Mouse (Mus musculus): ENCODE measurements around the gene Gga2. TPM values are rescaled to one million over a fixed set of nuclear protein-coding genes. Genes with fewer than 3 reads are reported as not detected.

The Gga2 gene
- polyA plus RNA-seq, 1 experiment from 2014 or later = 22.3 TPM

DNA sequence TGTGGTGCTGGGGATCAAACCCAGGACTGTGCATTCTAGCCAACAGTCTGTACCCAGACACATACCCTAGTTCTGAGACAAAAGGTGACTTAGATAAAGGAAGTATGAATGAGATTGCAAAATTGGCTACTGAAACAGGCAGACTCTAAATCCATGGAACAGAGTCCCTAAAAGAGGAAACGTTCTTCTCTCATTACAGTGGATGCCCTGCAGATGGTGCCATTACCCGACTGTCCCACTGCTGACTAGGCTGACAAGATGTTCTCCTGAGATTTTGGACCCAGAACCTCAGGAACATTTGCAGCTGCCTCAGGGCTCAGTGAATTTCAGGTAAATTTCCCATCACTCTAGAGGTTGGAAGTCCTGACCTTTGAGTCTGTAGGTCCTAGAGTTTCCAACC lies 13.3 kb upstream of the Gga2 start:
- Histone ChIP-seq H3K9ac (replicated peaks; ENCODE audit: low read depth) (no peak overlapping the region), H3K36me3 (ENCODE audit: insufficient read depth, low read length) (no peaks in the 10 kb centered on the region), H3K4me2 (replicated peaks; ENCODE audit: low read depth, low read length) (no peak overlapping the region), H3K4me3 (ENCODE audit: low read depth, low read length) (no peak overlapping the region), H3K4me1 (ENCODE audit: insufficient read depth, low read depth, low read length) (no peaks in the 10 kb centered on the region), H3K27ac (ENCODE audit: low read length) (no peak overlapping the region), H3K27me3 (replicated peaks; ENCODE audit: insufficient read depth, low read length) (no peaks in the 10 kb centered on the region), H3K9me3 (ENCODE audit: low read length) (no peaks in the 10 kb centered on the region)
- WGBS = 18% methylated on average over 2 of the region's 2 CpGs
- ATAC-seq (peak; percentile 50; the same call in 1 of the 2 replicates), DNase-seq (ENCODE audit: low spot score) (peak; percentile 50)
- TF ChIP-seq EP300 (IDR thresholded peaks at IDR 0.05) (no peak), CTCF (IDR thresholded peaks at IDR 0.05) (peak; percentile 70)

GRCm38 (mm10) chr7:122033371-122033770 lies 12.3 kb upstream of the Gga2 start:
- Histone ChIP-seq H3K4me3 (ENCODE audit: low read depth, low read length) (no peak overlapping the region), H3K36me3 (ENCODE audit: insufficient read depth, low read length) (no peaks in the 10 kb centered on the region), H3K4me2 (replicated peaks; ENCODE audit: low read depth, low read length) (no peak overlapping the region), H3K9ac (replicated peaks; ENCODE audit: low read depth) (no peak overlapping the region), H3K9me3 (ENCODE audit: low read length) (no peaks in the 10 kb centered on the region), H3K27me3 (replicated peaks; ENCODE audit: insufficient read depth, low read length) (no peaks in the 10 kb centered on the region), H3K4me1 (ENCODE audit: insufficient read depth, low read depth, low read length) (no peaks in the 10 kb centered on the region), H3K27ac (ENCODE audit: low read length) (no peak overlapping the region)
- TF ChIP-seq EP300 (IDR thresholded peaks at IDR 0.05) = no peak
- no peak for TF ChIP-seq CTCF (IDR thresholded peaks at IDR 0.05)
- 64% methylated on average over 3 of the region's 3 CpGs for WGBS
- DNase-seq (ENCODE audit: low spot score) (no peak), ATAC-seq (no peak)

GRCm38 (mm10) chr7:122022131-122022530 lies 1.1 kb upstream of the Gga2 start:
- Histone ChIP-seq H3K4me3 (ENCODE audit: low read depth, low read length) (no peak overlapping the region), H3K27me3 (replicated peaks; ENCODE audit: insufficient read depth, low read length) (no peaks in the 10 kb centered on the region), H3K9ac (replicated peaks; ENCODE audit: low read depth) (no peak overlapping the region), H3K27ac (ENCODE audit: low read length) (no peak overlapping the region), H3K4me1 (ENCODE audit: insufficient read depth, low read depth, low read length) (peaks cover 5% of the 10 kb centered on the region; the same call in 1 of the 2 replicates), H3K9me3 (ENCODE audit: low read length) (no peaks in the 10 kb centered on the region), H3K4me2 (replicated peaks; ENCODE audit: low read depth, low read length) (no peak overlapping the region), H3K36me3 (ENCODE audit: insufficient read depth, low read length) (no peaks in the 10 kb centered on the region)
- ATAC-seq (no peak), DNase-seq (ENCODE audit: low spot score) (no peak)
- WGBS = 89% methylated on average over 2 of the region's 2 CpGs
- TF ChIP-seq EP300 (IDR thresholded peaks at IDR 0.05) = no peak
- TF ChIP-seq CTCF (IDR thresholded peaks at IDR 0.05) = no peak

DNA sequence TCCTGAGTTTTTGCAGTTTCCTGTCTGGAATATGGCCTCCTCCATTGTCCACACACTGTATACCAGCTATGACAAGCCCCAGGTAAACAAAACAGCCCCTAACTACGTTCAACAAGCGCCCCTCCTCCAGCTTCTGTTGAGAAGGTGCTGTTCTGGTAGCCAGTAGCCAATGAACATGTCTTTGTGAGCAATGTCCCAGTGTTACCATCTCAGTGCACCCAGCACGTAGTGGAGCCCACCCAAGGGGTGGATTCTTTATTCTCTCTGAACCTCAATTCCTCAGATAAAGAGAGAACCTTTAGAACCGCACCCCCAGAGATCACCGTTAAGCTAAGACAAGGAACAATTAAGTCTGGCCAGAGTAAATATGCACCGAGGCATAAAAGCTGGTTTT lies 752 bp downstream of the Gga2 start:
- ATAC-seq = 0 out of 2 replicates have a peak, but pooled peaks have one; percentile 0

DNA sequence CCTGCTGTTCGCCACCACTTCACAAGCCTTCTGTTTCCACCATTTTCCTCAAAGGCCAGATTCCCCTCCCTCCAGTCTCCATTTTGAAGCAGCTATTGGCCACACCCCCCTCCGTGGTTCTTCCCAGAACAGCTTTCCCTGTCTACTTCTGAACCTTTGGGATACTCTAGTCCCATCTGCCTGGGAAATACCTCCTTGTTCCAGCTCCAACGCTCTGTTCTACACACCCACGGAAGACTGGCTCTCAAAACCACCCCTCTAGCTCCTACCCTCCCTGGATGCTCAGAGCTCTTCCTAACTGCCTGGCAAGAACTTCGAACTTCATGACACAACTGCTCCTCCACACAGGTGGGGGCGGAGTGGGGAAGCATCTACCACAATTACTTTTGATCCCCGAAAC lies 2.0 kb downstream of the Gga2 start:
- no peak for TF ChIP-seq CTCF (IDR thresholded peaks at IDR 0.05)
- no peak for TF ChIP-seq EP300 (IDR thresholded peaks at IDR 0.05)
- H3K9me3 ChIP-seq (ENCODE audit: low read length) = no peaks in the 10 kb centered on the region
- DNase-seq (ENCODE audit: low spot score) = no peak
- no peaks in the 10 kb centered on the region for H3K36me3 ChIP-seq (ENCODE audit: insufficient read depth, low read length)
- peaks cover 5% of the 10 kb centered on the region; the same call in 1 of the 2 replicates for H3K4me1 ChIP-seq (ENCODE audit: insufficient read depth, low read depth, low read length)
- no peak overlapping the region for H3K27ac ChIP-seq (ENCODE audit: low read length)
- ATAC-seq = no peak
- no peak overlapping the region for H3K4me2 ChIP-seq (replicated peaks; ENCODE audit: low read depth, low read length)
- no peaks in the 10 kb centered on the region for H3K27me3 ChIP-seq (replicated peaks; ENCODE audit: insufficient read depth, low read length)
- no peak overlapping the region for H3K9ac ChIP-seq (replicated peaks; ENCODE audit: low read depth)
- 87% methylated on average over 7 of the region's 7 CpGs for WGBS
- no peak overlapping the region for H3K4me3 ChIP-seq (ENCODE audit: low read depth, low read length)

More for the DNA sequence above, 752 bp downstream of the Gga2 start:
- peak overlapping the region; percentile 51 for H3K9ac ChIP-seq (replicated peaks; ENCODE audit: low read depth)
- H3K4me2 ChIP-seq (replicated peaks; ENCODE audit: low read depth, low read length) = peak overlapping the region; percentile 95
- TF ChIP-seq CTCF (IDR thresholded peaks at IDR 0.05) (no peak), EP300 (IDR thresholded peaks at IDR 0.05) (no peak)
- H3K27me3 ChIP-seq (replicated peaks; ENCODE audit: insufficient read depth, low read length) = no peaks in the 10 kb centered on the region
- H3K27ac ChIP-seq (ENCODE audit: low read length) = peak overlapping the region; percentile 60
- no peak for DNase-seq (ENCODE audit: low spot score)
- peaks cover 5% of the 10 kb centered on the region; the same call in 1 of the 2 replicates for H3K4me1 ChIP-seq (ENCODE audit: insufficient read depth, low read depth, low read length)
- under 1% methylated on average over 6 of the region's 6 CpGs for WGBS
- H3K36me3 ChIP-seq (ENCODE audit: insufficient read depth, low read length) = no peaks in the 10 kb centered on the region
- peak overlapping the region; percentile 74 for H3K4me3 ChIP-seq (ENCODE audit: low read depth, low read length)
- H3K9me3 ChIP-seq (ENCODE audit: low read length) = no peaks in the 10 kb centered on the region

GRCm38 (mm10) chr7:122018247-122018646 lies 2.8 kb downstream of the Gga2 start:
- ATAC-seq (peak; percentile 65), DNase-seq (ENCODE audit: low spot score) (peak; percentile 72)
- 40% methylated on average over 3 of the region's 3 CpGs for WGBS
- Histone ChIP-seq H3K4me2 (replicated peaks; ENCODE audit: low read depth, low read length) (no peak overlapping the region), H3K36me3 (ENCODE audit: insufficient read depth, low read length) (no peaks in the 10 kb centered on the region), H3K9me3 (ENCODE audit: low read length) (no peaks in the 10 kb centered on the region), H3K27ac (ENCODE audit: low read length) (no peak overlapping the region), H3K27me3 (replicated peaks; ENCODE audit: insufficient read depth, low read length) (no peaks in the 10 kb centered on the region), H3K4me3 (ENCODE audit: low read depth, low read length) (no peak overlapping the region), H3K4me1 (ENCODE audit: insufficient read depth, low read depth, low read length) (peaks cover 5% of the 10 kb centered on the region; the same call in 1 of the 2 replicates), H3K9ac (replicated peaks; ENCODE audit: low read depth) (no peak overlapping the region)
- TF ChIP-seq EP300 (IDR thresholded peaks at IDR 0.05) = no peak
- TF ChIP-seq CTCF (IDR thresholded peaks at IDR 0.05) = no peak

DNA sequence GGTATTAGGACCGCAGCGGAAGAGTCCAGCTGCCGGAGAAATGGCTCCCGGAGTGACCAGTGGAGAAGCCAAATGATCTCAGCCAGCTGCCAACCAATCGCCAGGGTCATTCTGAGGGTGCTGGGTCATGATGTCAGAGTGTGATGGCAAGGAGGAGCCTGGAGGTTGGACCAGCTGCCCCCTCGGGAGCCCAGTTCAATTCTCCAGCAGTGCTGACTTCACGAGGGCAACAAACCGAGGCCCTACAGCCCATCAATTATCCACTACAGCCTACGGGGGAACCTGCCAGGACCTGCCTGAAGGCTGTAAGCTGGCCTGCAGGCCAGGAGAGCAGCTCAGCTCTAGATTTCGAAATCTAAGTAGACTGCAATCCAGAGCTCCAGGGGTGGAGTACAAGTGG lies 5.3 kb downstream of the Gga2 start:
- 41% methylated on average over 10 of the region's 10 CpGs for WGBS

More for the DNA sequence above, 5.3 kb downstream of the Gga2 start:
- Histone ChIP-seq H3K36me3 (ENCODE audit: insufficient read depth, low read length) (no peaks in the 10 kb centered on the region), H3K27ac (ENCODE audit: low read length) (no peak overlapping the region), H3K9me3 (ENCODE audit: low read length) (no peaks in the 10 kb centered on the region), H3K4me3 (ENCODE audit: low read depth, low read length) (no peak overlapping the region), H3K27me3 (replicated peaks; ENCODE audit: insufficient read depth, low read length) (no peaks in the 10 kb centered on the region), H3K4me2 (replicated peaks; ENCODE audit: low read depth, low read length) (no peak overlapping the region), H3K4me1 (ENCODE audit: insufficient read depth, low read depth, low read length) (peaks cover 5% of the 10 kb centered on the region; the same call in 1 of the 2 replicates), H3K9ac (replicated peaks; ENCODE audit: low read depth) (no peak overlapping the region)
- no peak for DNase-seq (ENCODE audit: low spot score)
- ATAC-seq = no peak
- TF ChIP-seq EP300 (IDR thresholded peaks at IDR 0.05) (no peak), CTCF (IDR thresholded peaks at IDR 0.05) (no peak)
